ENCODE assay signal across 8 mouse cellular contexts in genomic region chr11:16831974-16832464, GRCm38 (mm10).
DNase-seq lines count a peak whose midpoint lies in the region; ATAC-seq and TF ChIP-seq lines count a peak whose summit lies in the region.

No protein-coding gene starts in this region.

- no peak overlapping the region for H3K9ac ChIP-seq in lung, embryonic 14.5 days
- no peak overlapping the region for H3K9ac ChIP-seq in stomach, embryonic 16.5 days (ENCODE audit: low read length)
- no peak overlapping the region for H3K9ac ChIP-seq in liver, embryonic 11.5 days (ENCODE audit: low read depth, low read length)

- peak; percentile 9 to 26 for DNase-seq in cerebellum, adult 2 months
- DNase-seq in cerebellum, adult 8-10 months, result no peak
- DNase-seq in lung, embryonic 14.5 days, result peak; percentile 24
- DNase-seq in lung, postnatal 36 days, result no peak
- DNase-seq in layer of hippocampus, postnatal 10 days (ENCODE audit: low spot score in 2 of 2), result peak; percentile 60 to 72
- no peak for DNase-seq in liver, embryonic 11.5 days (ENCODE audit: low spot score)

- H3K27ac ChIP-seq in cerebellum, adult 2 months (ENCODE audit: insufficient read depth, low read length), result no peak overlapping the region
- peak overlapping the region; percentile 42; the same call in 1 of the 2 replicates for H3K27ac ChIP-seq in lung, embryonic 14.5 days (ENCODE audit: low read depth)
- peak overlapping the region; percentile 59; the same call in 1 of the 2 replicates for H3K27ac ChIP-seq in stomach, embryonic 16.5 days (ENCODE audit: low read length)
- no peak overlapping the region for H3K27ac ChIP-seq in liver, embryonic 11.5 days (ENCODE audit: low read depth, low read length)

- no peak; the same call in 1 of the 2 replicates for ATAC-seq in lung, embryonic 14.5 days (ENCODE audit: insufficient read depth)
- ATAC-seq in stomach, embryonic 16.5 days (ENCODE audit: insufficient read depth, low FRiP score), result 0 out of 2 replicates have a peak, but pooled peaks have one; percentile 58
- ATAC-seq in liver, embryonic 11.5 days (replicated peaks; ENCODE audit: low FRiP score), result no peak
- no peak for ATAC-seq in granulocyte monocyte progenitor cell, adult 5-6 weeks (replicated peaks; ENCODE audit: poor library complexity, severe bottlenecking)

- no peaks in the 10 kb centered on the region for H3K27me3 ChIP-seq in cerebellum, adult 2 months (ENCODE audit: control insufficient read depth, insufficient read depth, low read length)
- H3K27me3 ChIP-seq in lung, embryonic 14.5 days (ENCODE audit: insufficient read depth, low read length), result no peaks in the 10 kb centered on the region
- no peaks in the 10 kb centered on the region for H3K27me3 ChIP-seq in stomach, embryonic 16.5 days (ENCODE audit: control insufficient read depth, insufficient read depth, low read length)
- H3K27me3 ChIP-seq in liver, embryonic 11.5 days (replicated peaks; ENCODE audit: control insufficient read depth, insufficient read depth, low read length), result no peaks in the 10 kb centered on the region

- TF ChIP-seq POLR2A in cerebellum, adult 2 months (IDR thresholded peaks at IDR 0.05; ENCODE audit: borderline replicate concordance, insufficient read depth, low read length), result no peak

- 28% methylated on average over 5 of the region's 5 CpGs for WGBS in cerebellum, adult 2 months
- 61% methylated on average over 5 of the region's 5 CpGs for WGBS in lung, embryonic 14.5 days
- 62% methylated on average over 5 of the region's 5 CpGs for WGBS in stomach, embryonic 16.5 days
- WGBS in liver, embryonic 11.5 days, result 81% methylated on average over 5 of the region's 5 CpGs

- no peak overlapping the region for H3K4me3 ChIP-seq in cerebellum, adult 2 months (replicated peaks; ENCODE audit: insufficient read depth, low read depth, low read length)
- no peak overlapping the region for H3K4me3 ChIP-seq in lung, embryonic 14.5 days (ENCODE audit: low read depth, low read length)
- H3K4me3 ChIP-seq in stomach, embryonic 16.5 days (replicated peaks; ENCODE audit: low read length), result no peak overlapping the region
- H3K4me3 ChIP-seq in liver, embryonic 11.5 days (ENCODE audit: low read depth, low read length), result no peak overlapping the region

- H3K4me1 ChIP-seq in cerebellum, adult 2 months (ENCODE audit: control insufficient read depth, insufficient read depth, low read length), result no peaks in the 10 kb centered on the region
- H3K4me1 ChIP-seq in lung, embryonic 14.5 days (ENCODE audit: insufficient read depth), result 0 out of 2 replicates have a peak, but pooled peaks cover 2% of the 10 kb centered on the region
- H3K4me1 ChIP-seq in stomach, embryonic 16.5 days (ENCODE audit: control insufficient read depth, insufficient read depth, low read length), result peaks cover 8% of the 10 kb centered on the region; the same call in 1 of the 2 replicates
- H3K4me1 ChIP-seq in liver, embryonic 11.5 days (replicated peaks; ENCODE audit: control insufficient read depth, insufficient read depth, low read length), result no peaks in the 10 kb centered on the region

- no peak overlapping the region for H3K4me2 ChIP-seq in lung, embryonic 14.5 days
- H3K4me2 ChIP-seq in stomach, embryonic 16.5 days (ENCODE audit: low read depth, low read length), result no peak overlapping the region
- H3K4me2 ChIP-seq in liver, embryonic 11.5 days, result no peak overlapping the region

- no peak for TF ChIP-seq CTCF in cerebellum, adult 2 months (IDR thresholded peaks at IDR 0.05; ENCODE audit: borderline replicate concordance, insufficient read depth, low read depth, low read length)
- no peak for TF ChIP-seq CTCF in lung, embryonic 14.5 days (IDR thresholded peaks at IDR 0.05; ENCODE audit: low read depth)

- no peaks in the 10 kb centered on the region for H3K36me3 ChIP-seq in lung, embryonic 14.5 days (ENCODE audit: insufficient read depth)
- H3K36me3 ChIP-seq in stomach, embryonic 16.5 days (ENCODE audit: control insufficient read depth, insufficient read depth, low read length), result no peaks in the 10 kb centered on the region
- no peaks in the 10 kb centered on the region for H3K36me3 ChIP-seq in liver, embryonic 11.5 days (ENCODE audit: control insufficient read depth, insufficient read depth, low read length)

- H3K9me3 ChIP-seq in lung, embryonic 14.5 days (ENCODE audit: low read depth, low read length), result no peaks in the 10 kb centered on the region
- H3K9me3 ChIP-seq in stomach, embryonic 16.5 days (replicated peaks; ENCODE audit: control insufficient read depth, low read length), result no peaks in the 10 kb centered on the region
- no peaks in the 10 kb centered on the region for H3K9me3 ChIP-seq in liver, embryonic 11.5 days (ENCODE audit: control insufficient read depth, low read length)

Comparison
In these comparisons a context has a peak if more than half of its experiments do, and no peak if none do; other contexts are left out.
1. DNase-seq: peak in cerebellum, adult 2 months (2 of 2), lung, embryonic 14.5 days (single experiment) and layer of hippocampus, postnatal 10 days (2 of 2); none in cerebellum, adult 8-10 months (single experiment), lung, postnatal 36 days (single experiment) and liver, embryonic 11.5 days (single experiment).
2. H3K27ac ChIP-seq: peak in lung, embryonic 14.5 days (single experiment) and stomach, embryonic 16.5 days (single experiment); none in cerebellum, adult 2 months (single experiment) and liver, embryonic 11.5 days (single experiment).